Mouse (Mus musculus) bone marrow, adult 2 months (tissue): ENCODE results near the gene Vmn1r195. TPM values are rescaled to one million over a fixed set of nuclear protein-coding genes. Genes with fewer than 3 reads are reported as not detected.

Experiments
- H3K27ac ChIP-seq: fragments of 200-500 bp; 2 replicates; pipeline ENCODE4 v1.5.1; 2012; ENCODE audit warnings: low read depth, mild to moderate bottlenecking, control low read depth, inconsistent platforms, low read length; ENCODE audit not compliant: control insufficient read depth, poor library complexity, insufficient read depth
- H3K4me1 ChIP-seq: fragments of 200-500 bp; 2 replicates; pipeline ENCODE4 v1.6.1; 2011; ENCODE audit warnings: low read length; ENCODE audit not compliant: control insufficient read depth, insufficient read depth
- H3K4me3 ChIP-seq: fragments of 200-500 bp; replicated peaks from 2 replicates; pipeline ENCODE3; 2011; ENCODE audit warnings: mild to moderate bottlenecking, low read depth, low read length, control low read depth; ENCODE audit not compliant: control insufficient read depth
- CTCF ChIP-seq: fragments of 200-500 bp; IDR thresholded peaks from 2 replicates; pipeline ENCODE4 v1.5.1; 2011; ENCODE audit warnings: low read length, control low read depth; ENCODE audit not compliant: control insufficient read depth, insufficient read depth
- POLR2A ChIP-seq: fragments of 200-500 bp; IDR thresholded peaks from 2 replicates; pipeline ENCODE4 v1.6.1; 2011; ENCODE audit warnings: low read depth, mild to moderate bottlenecking, control low read depth, low read length, borderline replicate concordance; ENCODE audit not compliant: control insufficient read depth
- polyA plus RNA-seq: library from polyadenylated mRNA; stranded (reverse); fragments of >200 nt; gene quantifications from 2 replicates; pipeline ENCODE4 v1.2.4, GENCODE M21; 2011; ENCODE audit warnings: low replicate concordance; ENCODE audit not compliant: missing spikeins, insufficient read depth, insufficient read length

Vmn1r195 gene
- polyA plus RNA-seq, 1 experiment, result not detected

GRCm38 (mm10) chr13:22320091-22320490 is 49.8 kb downstream of the Vmn1r195 start:
- no peak overlapping the region for H3K4me3 ChIP-seq

GRCm38 (mm10) chr13:22324289-22324688 is 54.0 kb downstream of the Vmn1r195 start, which contains the start of gene Vmn1r197:
Vmn1r197 (plus strand) TSS chr13:22324589.
- H3K4me1 ChIP-seq, result no peaks in the 10 kb centered on the region
- no peak for TF ChIP-seq POLR2A
- no peak for TF ChIP-seq CTCF
- no peak within 1 kb of the TSS for H3K4me3 ChIP-seq

More at GRCm38 (mm10) chr13:22320091-22320490, 49.8 kb downstream of the Vmn1r195 start:
- H3K27ac ChIP-seq, result no peak overlapping the region
- TF ChIP-seq CTCF, result no peak
- no peak for TF ChIP-seq POLR2A
- H3K4me1 ChIP-seq, result no peaks in the 10 kb centered on the region

More at GRCm38 (mm10) chr13:22324289-22324688, 54.0 kb downstream of the Vmn1r195 start, which contains the start of gene Vmn1r197:
- no peak within 1 kb of the TSS for H3K27ac ChIP-seq

Other genes with a start within 250 kb of the Vmn1r195 start
- gene Hist1h2ah, start 235.0 kb upstream of the Vmn1r195 start, polyA plus RNA-seq, result 31.8 and 40.4 TPM in 2 replicates
- gene Hist1h2bk, start 234.7 kb upstream of the Vmn1r195 start, polyA plus RNA-seq, result 109 and 137 TPM in 2 replicates
- gene Hist1h4i, start 229.2 kb upstream of the Vmn1r195 start, polyA plus RNA-seq, result 144 and 216 TPM in 2 replicates
- gene Hist1h2ag, start 227.6 kb upstream of the Vmn1r195 start, polyA plus RNA-seq, result 11.7 and 42.0 TPM in 2 replicates
- gene Hist1h2bj, start 227.3 kb upstream of the Vmn1r195 start, polyA plus RNA-seq, result 40.5 and 87.9 TPM in 2 replicates
- not detected in 2 replicates for gene Vmn1r188, start 186.1 kb upstream of the Vmn1r195 start, polyA plus RNA-seq
- not detected in 2 replicates for gene Vmn1r189, start 164.7 kb upstream of the Vmn1r195 start, polyA plus RNA-seq
- not detected in 2 replicates for gene Vmn1r191, start 86.6 kb upstream of the Vmn1r195 start, polyA plus RNA-seq
- gene Vmn1r192, start 79.4 kb upstream of the Vmn1r195 start, polyA plus RNA-seq, result not detected in 2 replicates
- gene Vmn1r193, start 47.4 kb upstream of the Vmn1r195 start, polyA plus RNA-seq, result 0.42 and 0.72 TPM in 2 replicates
- gene Vmn1r194, start 26.3 kb upstream of the Vmn1r195 start, polyA plus RNA-seq, result not detected in 2 replicates
- not detected in 2 replicates for gene Vmn1r196, start 19.4 kb downstream of the Vmn1r195 start, polyA plus RNA-seq
- gene Vmn1r197, start 54.1 kb downstream of the Vmn1r195 start, polyA plus RNA-seq, result not detected in 2 replicates
- gene Vmn1r198, start 79.8 kb downstream of the Vmn1r195 start, polyA plus RNA-seq, result not detected in 2 replicates
- gene Vmn1r199, start 109.3 kb downstream of the Vmn1r195 start, polyA plus RNA-seq, result not detected in 2 replicates
- not detected in 2 replicates for gene Vmn1r200, start 119.9 kb downstream of the Vmn1r195 start, polyA plus RNA-seq
- not detected in 2 replicates for gene Vmn1r201, start 201.4 kb downstream of the Vmn1r195 start, polyA plus RNA-seq
- gene Vmn1r202, start 234.9 kb downstream of the Vmn1r195 start, polyA plus RNA-seq, result not detected in 2 replicates
- gene Vmn1r203, start 247.6 kb downstream of the Vmn1r195 start, polyA plus RNA-seq, result 0.47 TPM in 1 of 2 replicates, not detected in the other